Mouse (Mus musculus) gonadal fat pad, adult 2 months (tissue): Measurements from ENCODE around the gene Faf1. TPM values are rescaled to one million over a fixed set of nuclear protein-coding genes. Genes with fewer than 3 reads are reported as not detected.

Experiments used
- DNase-seq: peaks from one replicate; pipeline ENCODE4 v3.0.0-alpha.2; 2012; ENCODE audit warnings: low read depth
- polyA plus RNA-seq: library from polyadenylated mRNA; depleted of rRNA; stranded (reverse); fragments of >200 nt; gene quantifications from 2 replicates; pipeline ENCODE4 v1.2.3, GENCODE M21; 2012

The Faf1 gene
- polyA plus RNA-seq, 1 experiment: 11.1 TPM

- no peak for DNase-seq
Measured at GRCm38 (mm10) chr4:109782577-109783114, 106.3 kb downstream of the Faf1 start.

- no peak for DNase-seq
Measured at GRCm38 (mm10) chr4:109789347-109790001, 113.1 kb downstream of the Faf1 start.

GRCm38 (mm10) chr4:109792331-109792730, 115.9 kb downstream of the Faf1 start:
- DNase-seq: no peak

- DNase-seq: no peak
Measured at GRCm38 (mm10) chr4:109793072-109793471, 116.7 kb downstream of the Faf1 start.

GRCm38 (mm10) chr4:109797511-109798182, 121.3 kb downstream of the Faf1 start:
- no peak for DNase-seq

- DNase-seq: no peak
Measured at GRCm38 (mm10) chr4:109806408-109806807, 130.0 kb downstream of the Faf1 start.

GRCm38 (mm10) chr4:109815161-109815560, 138.8 kb downstream of the Faf1 start:
- no peak for DNase-seq

GRCm38 (mm10) chr4:109815592-109815991, 139.2 kb downstream of the Faf1 start:
- DNase-seq: no peak

GRCm38 (mm10) chr4:109819455-109819854, 143.1 kb downstream of the Faf1 start:
- no peak for DNase-seq

GRCm38 (mm10) chr4:109829800-109830199, 153.4 kb downstream of the Faf1 start:
- DNase-seq: no peak

GRCm38 (mm10) chr4:109857851-109858250, 181.5 kb downstream of the Faf1 start:
- no peak for DNase-seq

- DNase-seq: no peak
Measured at GRCm38 (mm10) chr4:109858571-109859392, 182.4 kb downstream of the Faf1 start.

- DNase-seq: no peak
Measured at GRCm38 (mm10) chr4:109859401-109859800, 183.0 kb downstream of the Faf1 start.

- DNase-seq: no peak
Measured at GRCm38 (mm10) chr4:109860256-109860655, 183.9 kb downstream of the Faf1 start.

GRCm38 (mm10) chr4:109862271-109862670, 185.9 kb downstream of the Faf1 start:
- DNase-seq: no peak

GRCm38 (mm10) chr4:109863021-109863420, 186.6 kb downstream of the Faf1 start:
- no peak for DNase-seq

- peak; percentile 16 for DNase-seq
Measured at GRCm38 (mm10) chr4:109868897-109869484, 192.6 kb downstream of the Faf1 start.

GRCm38 (mm10) chr4:109884333-109884732, 207.9 kb downstream of the Faf1 start:
- DNase-seq: no peak

GRCm38 (mm10) chr4:109887856-109888357, 211.5 kb downstream of the Faf1 start:
- DNase-seq: no peak

- DNase-seq: no peak
Measured at GRCm38 (mm10) chr4:109897810-109898566, 221.6 kb downstream of the Faf1 start.

- DNase-seq: peak; percentile 50
Measured at GRCm38 (mm10) chr4:109901076-109901475, 224.7 kb downstream of the Faf1 start.
